Mouse (Mus musculus) heart, embryonic 12.5 days (tissue): ENCODE measurements around the gene Vps45. TPM values are rescaled to one million over a fixed set of nuclear protein-coding genes. Genes with fewer than 3 reads are reported as not detected.
A peak's percentile ranks its signal among the peaks of the same experiment; 100 is the strongest.

Experiments used
- ATAC-seq: fragments of 200-750 bp; cut with Nextera tagmentation; 2 replicates; pipeline ENCODE4 v1.8.0; 2017; ENCODE audit warnings: moderate TSS enrichment, moderate library complexity; ENCODE audit not compliant: insufficient number of reproducible peaks, low FRiP score
- H3K27ac ChIP-seq: fragments of 300-500 bp; sonication (generic); 2 replicates; pipeline ENCODE4 v1.5.1; 2016; ENCODE audit warnings: mild to moderate bottlenecking, moderate library complexity; ENCODE audit not compliant: poor library complexity, severe bottlenecking
- H3K27me3 ChIP-seq: fragments of 300-500 bp; sonication (generic); replicated peaks from 2 replicates; pipeline ENCODE4 v1.6.1; 2016; ENCODE audit warnings: mild to moderate bottlenecking, moderate library complexity
- H3K36me3 ChIP-seq: fragments of 300-500 bp; sonication (generic); 2 replicates; pipeline ENCODE4 v1.6.1; 2016; ENCODE audit warnings: mild to moderate bottlenecking, moderate library complexity
- H3K4me1 ChIP-seq: fragments of 300-500 bp; sonication (generic); replicated peaks from 2 replicates; pipeline ENCODE4 v1.6.1; 2016; ENCODE audit warnings: mild to moderate bottlenecking
- H3K4me2 ChIP-seq: fragments of 300-500 bp; sonication (generic); 2 replicates; pipeline ENCODE4 v1.6.1; 2016; ENCODE audit warnings: mild to moderate bottlenecking, moderate library complexity
- H3K4me3 ChIP-seq: fragments of 300-500 bp; sonication (generic); 2 replicates; pipeline ENCODE4 v1.5.1; 2016; ENCODE audit warnings: mild to moderate bottlenecking
- H3K9ac ChIP-seq: fragments of 300-500 bp; sonication (generic); 2 replicates; pipeline ENCODE4 v1.6.1; 2016; ENCODE audit warnings: mild to moderate bottlenecking, moderate library complexity
- H3K9me3 ChIP-seq: fragments of 300-500 bp; sonication (generic); replicated peaks from 2 replicates; pipeline ENCODE4 v1.6.1; 2016; ENCODE audit warnings: mild to moderate bottlenecking, moderate library complexity
- WGBS: fragments of 180-500 bp; shearing (Covaris S2); methylation state at CpG from one replicate; pipeline ENCODE4 v1.1.7; 2016; 5-methylcytosine and 5-hydroxymethylcytosine counted together
- polyA plus RNA-seq: library from polyadenylated mRNA; unstranded; fragments of >200 nt; fragmentation: Nextera tagmentation; extraction: Ambion mirVana; gene quantifications from 2 replicates; pipeline ENCODE4 v1.2.1, GENCODE M21; 2016

Gene Vps45
- polyA plus RNA-seq, 1 experiment from 2014 or later, result 32.8 TPM

DNA sequence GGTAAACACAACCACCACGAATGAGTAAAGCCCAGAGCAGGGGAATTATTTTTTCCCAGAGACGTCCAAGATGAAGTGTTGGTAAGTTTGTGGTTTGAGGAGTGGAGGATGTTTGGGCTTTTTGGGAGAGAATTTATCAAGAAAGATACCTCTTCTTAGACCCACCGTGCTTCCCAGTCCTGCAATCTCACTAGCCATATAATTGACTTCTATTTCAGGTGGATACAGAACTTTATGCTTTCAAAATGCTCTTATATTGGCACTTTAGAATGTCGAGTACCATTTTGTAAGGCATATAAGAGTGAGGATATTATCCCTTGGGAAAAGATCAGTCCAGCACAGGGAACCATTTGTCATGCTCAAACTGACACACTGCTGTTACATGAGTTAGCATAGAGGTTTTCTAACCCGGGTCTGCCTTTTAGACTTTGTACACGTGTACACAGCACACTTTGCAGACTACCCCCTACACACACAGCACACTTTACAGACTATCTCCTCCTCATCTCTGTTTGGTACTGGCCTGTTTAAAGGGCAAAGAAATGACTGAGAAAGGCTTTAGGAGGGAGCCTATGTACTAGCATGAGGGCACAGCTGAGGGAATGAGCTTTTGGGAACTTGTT is 61.7 kb downstream of the Vps45 start:
- Histone ChIP-seq H3K4me1 (peaks cover 63% of the 10 kb centered on the region), H3K9me3 (no peaks in the 10 kb centered on the region), H3K36me3 (peaks cover 11% of the 10 kb centered on the region), H3K9ac (peak overlapping the region; percentile 99), H3K4me2 (peak overlapping the region; percentile 84), H3K4me3 (peak overlapping the region; percentile 94), H3K27me3 (no peaks in the 10 kb centered on the region), H3K27ac (peak overlapping the region; percentile 100)
- no peak for ATAC-seq
- 8% methylated on average over 6 of the region's 6 CpGs for WGBS

DNA sequence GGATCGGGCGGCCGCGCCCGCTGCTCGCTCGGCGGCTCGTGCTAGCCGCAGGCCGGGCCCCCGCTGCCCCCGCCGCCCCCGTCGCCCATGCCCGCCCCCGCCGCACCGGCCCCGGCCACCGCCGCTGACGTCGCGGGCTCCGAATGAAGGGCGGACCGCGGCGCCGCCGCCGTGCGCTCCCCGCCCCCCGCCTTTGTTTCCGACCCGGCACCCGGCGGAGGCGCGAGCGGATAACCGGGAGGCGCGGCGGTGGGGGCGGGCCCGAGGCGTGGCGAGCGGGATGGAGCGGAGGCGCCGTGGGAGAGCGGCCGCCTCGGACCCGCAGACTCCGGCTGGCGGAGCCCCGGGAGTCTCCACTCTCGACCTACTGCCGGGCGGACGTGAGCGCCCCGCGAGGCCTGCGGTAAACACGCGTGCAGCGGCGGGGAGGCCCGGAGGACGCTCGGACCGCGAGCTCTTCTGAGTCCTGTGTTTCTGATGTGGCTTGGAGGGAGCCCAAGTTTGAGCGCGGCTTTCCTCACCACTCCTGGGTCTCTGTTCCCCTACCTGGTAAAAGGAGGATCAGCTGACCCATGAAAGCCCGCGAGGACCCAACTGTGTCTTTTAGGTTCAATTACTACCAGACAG is 62.4 kb downstream of the Vps45 start, which contains the start of gene Plekho1:
Gene Plekho1, minus strand, starts transcription at position 200 of the 627 bp plus-strand sequence.
- Histone ChIP-seq H3K27me3 (no peaks in the 10 kb centered on the region), H3K4me3 (peak within 1 kb of the TSS; percentile 94), H3K4me2 (peak within 1 kb of the TSS; percentile 84), H3K27ac (peak within 1 kb of the TSS; percentile 100), H3K9ac (peak within 1 kb of the TSS; percentile 99), H3K4me1 (peaks cover 65% of the 10 kb centered on the region), H3K9me3 (no peaks in the 10 kb centered on the region), H3K36me3 (peaks cover 18% of the 10 kb centered on the region)
- peak; percentile 58 for ATAC-seq
- under 1% methylated on average over 77 of the region's 84 CpGs for WGBS

DNA sequence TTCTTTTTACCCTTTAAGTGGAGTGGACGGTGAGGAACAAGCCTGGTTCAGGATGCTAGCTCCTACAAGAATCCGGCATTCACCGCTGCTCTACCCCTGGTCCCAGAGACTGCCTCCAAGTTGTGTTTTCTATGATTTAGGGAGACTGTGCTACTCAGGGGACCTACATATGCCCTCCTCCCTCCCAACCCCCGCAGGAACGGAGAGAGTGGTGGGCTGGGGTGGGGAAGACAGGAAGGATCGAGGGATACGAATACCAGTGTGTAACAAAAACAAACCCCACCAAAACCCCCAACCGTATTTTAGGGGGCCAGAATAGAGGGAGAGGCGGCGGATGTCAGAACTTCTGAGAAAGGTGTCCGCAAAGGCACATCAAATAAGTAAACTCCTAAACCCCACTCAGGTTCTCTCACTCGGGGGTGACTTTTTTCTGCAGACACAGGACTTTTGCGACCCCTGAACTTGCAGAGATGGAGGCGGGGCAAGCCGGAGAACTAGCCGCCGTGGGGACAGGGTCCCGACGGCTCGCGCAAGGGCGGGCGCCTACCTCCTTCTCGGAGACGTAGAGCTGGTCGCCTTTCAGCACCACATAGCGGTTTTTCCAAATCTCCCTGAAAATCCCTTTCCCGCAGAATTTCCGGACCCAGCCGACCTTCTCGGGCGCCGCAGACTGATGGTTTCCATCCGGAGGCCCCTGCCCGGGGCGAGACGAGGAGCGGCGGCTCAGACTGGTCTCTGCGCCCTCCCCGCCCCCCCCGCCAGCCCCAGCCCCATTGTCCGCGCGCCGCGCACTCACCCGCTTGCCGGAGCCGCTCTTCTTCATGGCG is 63.1 kb downstream of the Vps45 start:
- Histone ChIP-seq H3K36me3 (peaks cover 25% of the 10 kb centered on the region), H3K4me3 (peak overlapping the region; percentile 94), H3K27ac (peak overlapping the region; percentile 100), H3K4me2 (peak overlapping the region; percentile 84), H3K9me3 (no peaks in the 10 kb centered on the region), H3K9ac (peak overlapping the region; percentile 99), H3K4me1 (peaks cover 65% of the 10 kb centered on the region), H3K27me3 (no peaks in the 10 kb centered on the region)
- ATAC-seq, result peak; percentile 41
- under 1% methylated on average over 49 of the region's 51 CpGs for WGBS

DNA sequence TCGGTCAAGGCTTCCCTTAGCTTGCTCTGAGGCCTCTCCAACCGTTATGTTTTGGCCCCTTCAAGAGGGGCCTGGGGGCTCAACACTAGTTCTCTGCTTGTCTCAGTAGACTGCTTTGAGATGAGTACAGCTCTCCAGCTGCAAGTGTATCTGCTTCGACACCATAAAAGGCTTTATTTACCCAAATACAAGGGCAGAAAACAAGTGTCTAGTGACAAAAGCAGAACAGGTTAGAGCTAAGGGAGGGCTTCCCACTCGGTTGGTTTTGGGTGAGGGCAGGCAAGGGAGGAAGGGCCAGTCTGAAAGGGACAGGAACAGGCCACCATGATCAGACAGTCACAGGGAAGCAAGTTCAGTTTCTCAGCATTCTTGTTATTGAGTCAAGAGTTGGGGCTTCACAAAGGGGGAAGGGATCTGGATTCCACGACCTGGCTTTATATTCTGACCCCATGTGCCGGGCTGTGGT is 63.9 kb downstream of the Vps45 start:
- WGBS, result 8% methylated on average over 6 of the region's 6 CpGs
- Histone ChIP-seq H3K36me3 (peaks cover 33% of the 10 kb centered on the region), H3K4me2 (peak overlapping the region; percentile 84), H3K4me1 (peaks cover 61% of the 10 kb centered on the region), H3K27me3 (no peaks in the 10 kb centered on the region), H3K4me3 (peak overlapping the region; percentile 94), H3K9me3 (no peaks in the 10 kb centered on the region), H3K27ac (peak overlapping the region; percentile 100), H3K9ac (peak overlapping the region; percentile 99)
- ATAC-seq, result no peak

DNA sequence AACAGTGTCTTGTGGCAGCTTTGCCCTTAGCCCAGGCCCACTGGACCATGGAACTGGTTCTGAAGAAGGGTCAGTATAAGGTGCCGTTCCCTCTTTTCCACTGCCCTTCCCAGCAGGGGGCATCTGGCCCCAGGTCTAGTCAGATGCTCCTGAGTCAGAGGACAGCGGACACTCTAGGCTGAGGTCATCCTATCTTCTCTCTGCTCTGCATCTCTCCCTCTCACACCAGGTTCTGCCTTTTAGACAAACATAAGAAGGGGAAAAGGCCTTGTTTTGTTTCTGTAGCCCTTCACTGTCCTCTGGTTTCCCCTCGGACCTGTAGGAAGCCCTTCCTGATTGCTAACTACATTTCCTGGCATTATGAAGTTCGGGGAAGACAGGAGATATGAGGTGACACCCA is 64.4 kb downstream of the Vps45 start:
- Histone ChIP-seq H3K9me3 (no peaks in the 10 kb centered on the region), H3K4me3 (peak overlapping the region; percentile 94), H3K27me3 (no peaks in the 10 kb centered on the region), H3K4me2 (peak overlapping the region; percentile 84), H3K27ac (peak overlapping the region; percentile 100), H3K9ac (peak overlapping the region; percentile 99), H3K36me3 (peaks cover 38% of the 10 kb centered on the region), H3K4me1 (peaks cover 65% of the 10 kb centered on the region)
- no peak for ATAC-seq
- WGBS, result 9% methylated on average over 4 of the region's 4 CpGs

DNA sequence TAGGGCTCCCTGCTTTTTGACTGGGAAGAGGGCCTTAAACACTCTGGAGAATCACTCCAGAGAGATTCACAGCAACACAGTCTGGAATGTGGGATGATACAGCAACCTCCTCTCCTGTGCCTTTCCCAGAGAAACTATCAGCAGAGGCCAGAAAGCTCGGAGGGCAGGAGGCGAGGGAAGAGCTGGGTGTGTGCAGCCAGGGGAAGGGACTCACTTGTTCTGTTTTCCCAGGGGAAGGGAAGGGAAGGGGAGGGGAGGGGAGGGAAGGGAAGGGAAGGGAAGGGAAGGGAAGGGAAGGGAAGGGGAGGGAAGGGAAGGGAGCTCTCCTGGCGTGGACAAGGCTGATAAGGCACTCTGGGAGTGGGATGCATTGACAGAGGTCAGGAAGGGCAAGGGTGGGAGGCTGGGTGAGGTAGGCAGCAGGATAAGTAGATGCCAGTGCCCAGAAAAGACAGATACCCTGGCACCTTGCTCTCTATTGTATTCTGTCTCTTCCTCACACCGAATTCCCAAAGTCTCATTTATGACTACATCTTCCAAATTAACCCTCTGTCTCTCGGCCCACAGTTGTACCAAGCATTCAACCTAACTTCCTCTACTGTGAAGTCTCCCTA is 65.2 kb downstream of the Vps45 start:
- Histone ChIP-seq H3K27me3 (no peaks in the 10 kb centered on the region), H3K4me2 (peak overlapping the region; percentile 84), H3K27ac (peak overlapping the region; percentile 100), H3K36me3 (peaks cover 45% of the 10 kb centered on the region), H3K4me1 (peaks cover 71% of the 10 kb centered on the region), H3K9me3 (no peaks in the 10 kb centered on the region), H3K9ac (peak overlapping the region; percentile 99), H3K4me3 (peak overlapping the region; percentile 94)
- 14% methylated on average over 5 of the region's 5 CpGs for WGBS
- ATAC-seq, result no peak

DNA sequence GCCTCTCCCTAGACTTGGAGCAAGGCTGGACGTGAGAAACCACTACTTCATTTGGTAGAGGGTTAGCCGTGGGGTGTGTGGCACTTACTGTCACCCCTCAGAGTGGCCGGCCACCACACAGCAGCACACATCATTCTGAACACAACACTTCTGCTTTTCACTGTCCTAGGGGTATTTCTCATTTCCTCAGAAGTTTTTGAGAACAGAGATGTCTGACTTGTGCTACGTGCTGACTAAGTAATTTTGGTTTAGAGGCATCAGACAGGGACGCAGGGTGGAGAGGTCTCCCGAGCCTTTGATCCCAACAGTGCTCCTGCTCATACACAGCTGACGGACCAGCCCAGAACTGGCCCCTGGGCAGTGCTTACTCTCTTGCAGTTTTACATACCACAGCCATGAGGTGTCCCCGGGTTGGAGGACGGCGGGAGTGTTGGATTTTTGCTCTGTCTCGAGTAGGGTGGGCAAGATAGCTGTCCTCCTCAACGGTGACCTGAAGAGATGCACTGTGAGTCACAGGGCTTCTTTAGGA is 67.8 kb downstream of the Vps45 start:
- peaks cover 81% of the 10 kb centered on the region for H3K4me1 ChIP-seq
- H3K9ac ChIP-seq, result peak overlapping the region; percentile 29; the same call in 1 of the 2 replicates
- H3K27me3 ChIP-seq, result no peaks in the 10 kb centered on the region
- H3K9me3 ChIP-seq, result no peaks in the 10 kb centered on the region
- no peak overlapping the region for H3K4me3 ChIP-seq
- ATAC-seq, result no peak
- H3K27ac ChIP-seq, result peak overlapping the region; percentile 65
- H3K36me3 ChIP-seq, result peaks cover 53% of the 10 kb centered on the region
- 65% methylated on average over 12 of the region's 12 CpGs for WGBS
- no peak overlapping the region for H3K4me2 ChIP-seq

DNA sequence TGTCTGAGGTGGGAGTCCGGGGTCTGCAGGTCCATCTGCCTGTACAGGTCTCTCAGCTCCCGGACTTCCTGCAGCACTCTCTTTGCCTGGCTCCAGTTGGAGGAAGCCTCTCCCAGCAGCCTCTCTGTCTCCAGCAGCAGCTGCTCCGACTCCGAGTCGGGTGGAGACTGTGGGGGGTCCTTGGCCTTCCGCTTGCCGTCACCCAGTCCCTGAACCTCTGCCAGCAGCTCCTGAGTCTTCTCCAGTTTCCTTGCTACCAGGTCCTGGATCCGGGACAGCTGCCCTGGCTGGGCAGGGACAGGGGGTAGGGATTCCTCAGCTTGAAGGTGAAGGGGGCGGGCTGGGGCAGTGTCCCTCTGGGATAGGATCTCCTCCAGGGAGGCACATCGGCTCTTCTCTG is 69.3 kb downstream of the Vps45 start:
- Histone ChIP-seq H3K36me3 (peaks cover 53% of the 10 kb centered on the region), H3K27ac (0 out of 2 replicates have a peak overlapping the region, but pooled peaks have one; percentile 11), H3K4me3 (no peak overlapping the region), H3K4me1 (peaks cover 88% of the 10 kb centered on the region), H3K27me3 (no peaks in the 10 kb centered on the region), H3K9me3 (peaks cover 4% of the 10 kb centered on the region; the same call in 1 of the 2 replicates), H3K9ac (0 out of 2 replicates have a peak overlapping the region, but pooled peaks have one; percentile 3), H3K4me2 (no peak overlapping the region)
- no peak for ATAC-seq
- 59% methylated on average over 10 of the region's 10 CpGs for WGBS

DNA sequence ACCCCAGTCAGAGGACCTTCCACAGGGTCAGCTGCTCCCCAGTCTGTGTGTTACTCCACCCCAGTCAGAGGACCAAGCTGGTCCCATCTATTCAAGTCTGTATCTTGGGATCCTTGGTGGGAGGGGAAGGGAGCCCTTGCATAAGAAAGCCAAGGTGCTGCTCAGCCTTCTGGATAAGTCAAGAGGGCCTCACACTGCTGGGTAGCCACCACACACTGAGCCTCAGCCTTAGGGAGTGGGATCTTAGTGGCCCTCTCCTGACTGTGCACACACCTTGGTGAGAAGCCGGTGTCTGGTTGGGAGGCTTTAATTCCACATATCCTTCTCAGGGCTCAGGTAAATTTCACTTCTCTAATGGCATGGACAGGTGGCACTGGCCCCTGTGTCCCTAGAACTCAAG is 70.1 kb downstream of the Vps45 start:
- Histone ChIP-seq H3K9ac (peak overlapping the region; percentile 38; the same call in 1 of the 2 replicates), H3K27ac (no peak overlapping the region), H3K36me3 (peaks cover 53% of the 10 kb centered on the region)

DNA sequence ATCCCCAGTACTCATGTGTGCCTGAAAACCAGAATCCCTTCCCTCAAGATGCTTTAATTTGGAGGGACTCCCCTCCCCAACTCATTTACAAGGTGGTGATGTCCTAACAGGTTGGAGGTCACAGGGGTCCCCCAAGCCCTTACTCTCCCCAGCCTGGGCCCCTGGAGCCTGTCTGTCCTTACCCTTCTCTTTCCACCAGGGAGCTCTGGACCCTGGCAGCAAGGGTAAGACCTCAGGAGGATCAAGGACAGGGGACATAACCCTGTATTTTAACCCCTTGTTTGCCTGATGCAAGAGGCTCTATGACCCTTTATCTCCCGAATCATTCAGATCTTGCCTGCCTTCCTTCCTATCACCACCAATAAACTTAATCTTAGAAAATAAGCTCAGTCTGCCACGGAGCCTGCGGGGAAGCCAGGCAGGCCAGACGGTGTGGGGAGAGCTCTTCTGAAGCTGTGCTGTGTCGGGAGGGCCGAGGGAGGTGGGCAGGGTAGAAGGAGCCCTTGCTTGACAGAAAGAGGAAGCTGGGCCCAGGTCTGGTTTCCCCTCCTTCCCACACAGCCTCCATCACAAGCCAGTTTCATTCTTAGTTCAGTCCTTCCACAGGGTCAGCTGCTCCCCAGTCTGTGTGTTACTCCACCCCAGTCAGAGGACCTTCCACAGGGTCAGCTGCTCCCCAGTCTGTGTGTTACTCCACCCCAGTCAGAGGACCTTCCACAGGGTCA is 70.7 kb downstream of the Vps45 start:
- H3K9ac ChIP-seq, result peak overlapping the region; percentile 10; the same call in 1 of the 2 replicates
- 56% methylated on average over 6 of the region's 6 CpGs for WGBS
- H3K36me3 ChIP-seq, result peaks cover 51% of the 10 kb centered on the region
- peaks cover 4% of the 10 kb centered on the region; the same call in 1 of the 2 replicates for H3K9me3 ChIP-seq
- ATAC-seq, result no peak
- H3K4me3 ChIP-seq, result no peak overlapping the region
- peaks cover 73% of the 10 kb centered on the region for H3K4me1 ChIP-seq
- H3K27me3 ChIP-seq, result no peaks in the 10 kb centered on the region
- no peak overlapping the region for H3K4me2 ChIP-seq
- H3K27ac ChIP-seq, result peak overlapping the region; percentile 98; the same call in 1 of the 2 replicates

More for the DNA sequence above, 70.1 kb downstream of the Vps45 start:
- WGBS, result 94% methylated on average over 1 of the region's 1 CpGs
- ATAC-seq, result no peak
- no peak overlapping the region for H3K4me2 ChIP-seq
- H3K4me3 ChIP-seq, result no peak overlapping the region
- H3K27me3 ChIP-seq, result no peaks in the 10 kb centered on the region
- peaks cover 4% of the 10 kb centered on the region; the same call in 1 of the 2 replicates for H3K9me3 ChIP-seq
- H3K4me1 ChIP-seq, result peaks cover 79% of the 10 kb centered on the region
